Mouse (Mus musculus) frontal cortex, postnatal 10 days (tissue): Measurements from ENCODE around the gene Fam104a.

Experiments used
- DNase-seq, 2 experiments: peaks; one replicate each; pipeline ENCODE4 v3.0.0; 2022; ENCODE audit warnings: low spot score in 2 of 2, mixed read lengths in 1 of 2

Fam104a gene

DNA sequence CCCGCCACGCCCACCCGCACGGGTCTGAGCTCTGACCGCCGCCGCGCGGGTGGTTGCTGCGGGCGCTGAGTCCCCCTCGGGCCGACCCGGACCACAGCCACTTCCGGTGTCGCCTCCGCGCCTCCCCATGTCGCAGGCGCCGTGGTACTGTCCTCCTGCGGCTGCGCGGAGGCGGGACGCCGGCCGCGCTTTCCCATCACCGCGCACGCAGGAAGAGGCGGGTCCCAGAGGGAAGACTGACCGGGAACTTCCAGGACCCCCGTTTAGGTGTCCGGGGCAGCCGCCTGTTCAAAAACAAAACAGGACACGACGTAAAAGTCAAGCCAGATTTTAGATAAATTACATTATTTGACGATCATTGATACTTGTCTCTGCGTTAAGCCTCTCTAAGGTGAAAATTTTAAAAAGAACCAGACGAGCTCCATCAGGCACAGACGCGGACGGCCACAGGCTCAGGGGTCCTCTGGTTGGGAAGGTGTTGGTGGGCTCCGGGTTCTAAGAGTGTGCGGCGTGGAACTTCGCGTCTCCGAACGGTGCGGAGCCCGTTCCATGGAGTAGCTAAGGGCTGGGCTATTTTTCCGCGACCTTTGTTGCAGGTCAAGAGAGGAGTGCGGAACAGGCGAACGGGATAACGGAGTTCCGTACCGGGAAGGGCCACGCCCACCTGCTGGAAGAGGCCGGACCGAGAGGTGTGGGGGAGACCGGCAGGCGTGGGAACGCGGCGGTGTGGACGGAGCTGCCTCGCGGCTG lies at the start of gene Fam104a, which contains the start of gene D11Wsu47e:
TSS of gene Fam104a (minus strand) at position 199 of the 750 bp plus-strand sequence.
TSS of gene D11Wsu47e (plus strand) at position 456 of the 750 bp plus-strand sequence.
- DNase-seq = peak; percentile 91 to 95

GRCm38 (mm10) chr11:113731945-113732612 lies 48.1 kb upstream of the Fam104a start:
- DNase-seq = no peak

DNA sequence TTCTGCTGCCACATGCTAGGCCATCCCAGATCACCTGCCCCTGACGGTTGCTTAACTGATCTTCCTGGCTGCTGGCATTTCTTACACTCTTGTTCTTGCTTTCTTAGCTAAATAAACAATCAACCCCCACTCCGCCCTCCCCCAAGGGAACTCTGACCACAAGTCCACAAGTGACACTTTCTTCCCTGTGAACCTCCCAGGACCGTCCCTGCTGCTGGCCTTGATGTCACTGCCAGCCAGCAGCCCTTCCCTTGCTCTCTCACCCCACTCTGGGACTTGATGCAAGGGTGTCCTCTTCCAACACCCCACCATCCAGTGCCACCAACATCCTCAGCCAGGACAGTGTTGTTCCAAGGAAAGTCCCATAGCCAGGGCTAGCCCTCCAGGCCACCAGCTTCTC lies 46.9 kb upstream of the Fam104a start:
- DNase-seq = no peak

- no peak for DNase-seq
Measured at GRCm38 (mm10) chr11:113729917-113730316, 46.0 kb upstream of the Fam104a start.

DNA sequence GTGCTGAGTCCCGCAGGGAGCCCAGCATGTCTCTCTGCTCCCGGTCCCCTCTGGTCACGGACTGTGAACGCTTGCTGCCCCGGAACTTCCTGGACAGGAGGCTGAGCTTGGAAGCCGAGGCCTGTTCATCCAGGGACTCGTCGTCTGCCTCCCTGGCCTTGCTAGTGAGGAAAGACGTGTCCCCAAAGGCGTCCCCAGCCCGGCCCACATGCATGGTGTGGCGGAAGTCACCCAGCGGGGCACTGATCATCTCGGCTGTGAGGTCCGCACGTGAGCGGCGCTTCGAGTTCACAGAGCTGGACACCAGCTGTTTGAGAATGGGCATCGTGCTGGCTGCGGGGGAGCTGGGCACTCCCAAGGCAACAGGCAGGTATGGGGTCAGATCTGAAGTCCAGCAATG lies 45.3 kb upstream of the Fam104a start:
- no peak for DNase-seq

DNA sequence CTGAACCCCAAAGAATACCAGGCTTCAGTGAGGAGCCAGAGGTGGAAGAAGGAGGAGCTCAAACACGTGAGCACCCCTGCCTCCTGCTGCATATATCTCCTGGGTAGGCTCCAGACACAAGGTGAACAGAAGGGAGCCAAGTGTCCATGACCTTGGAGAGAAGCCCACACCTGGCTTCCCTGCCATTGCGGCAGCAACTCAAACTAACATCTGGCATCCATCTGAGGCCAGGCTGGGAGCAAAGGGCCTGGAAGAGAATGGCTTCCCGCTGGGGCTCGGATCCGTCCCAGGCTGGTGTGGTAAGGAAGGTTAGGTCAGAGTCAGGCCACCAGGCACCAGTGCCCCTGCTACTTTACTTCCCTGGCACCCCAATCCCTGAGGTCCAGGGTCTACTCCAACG lies 44.0 kb upstream of the Fam104a start:
- DNase-seq = no peak

- no peak for DNase-seq
Measured at GRCm38 (mm10) chr11:113726994-113727888, 43.3 kb upstream of the Fam104a start.

- no peak for DNase-seq
Measured at GRCm38 (mm10) chr11:113725235-113726048, 41.5 kb upstream of the Fam104a start.

DNA sequence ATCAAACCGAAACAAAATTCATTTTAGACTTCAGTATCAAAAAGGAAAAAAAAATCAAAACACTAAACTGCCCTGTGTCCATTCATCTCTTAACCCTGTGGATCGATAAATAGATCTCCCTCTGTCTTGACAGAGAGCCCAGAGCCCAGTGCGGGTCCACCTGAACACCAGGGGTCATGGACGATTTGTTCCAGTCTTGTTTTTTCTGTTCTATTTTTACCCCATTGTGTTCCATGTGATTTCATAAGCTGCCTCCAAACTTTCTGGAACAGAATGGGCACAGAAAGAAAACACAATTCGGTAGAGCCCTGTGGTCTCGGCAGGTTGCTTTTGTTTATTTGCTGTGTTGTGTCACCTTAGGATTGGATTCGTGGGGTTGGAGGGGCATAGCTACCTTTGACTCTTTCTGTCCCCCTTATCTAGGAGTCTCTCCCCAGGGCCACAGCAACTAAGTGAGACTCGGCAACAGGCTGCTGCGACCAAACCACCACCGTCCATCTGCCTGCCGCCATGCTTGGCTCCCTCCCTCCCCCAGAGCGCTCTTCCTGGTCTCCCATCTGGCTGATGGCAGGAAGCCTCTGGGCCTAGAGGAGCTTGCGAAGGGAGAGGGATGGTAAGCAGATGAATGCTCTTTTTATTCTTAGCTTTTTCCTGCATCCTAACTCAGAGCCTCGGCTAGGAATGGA lies 38.6 kb upstream of the Fam104a start:
- DNase-seq = no peak

DNA sequence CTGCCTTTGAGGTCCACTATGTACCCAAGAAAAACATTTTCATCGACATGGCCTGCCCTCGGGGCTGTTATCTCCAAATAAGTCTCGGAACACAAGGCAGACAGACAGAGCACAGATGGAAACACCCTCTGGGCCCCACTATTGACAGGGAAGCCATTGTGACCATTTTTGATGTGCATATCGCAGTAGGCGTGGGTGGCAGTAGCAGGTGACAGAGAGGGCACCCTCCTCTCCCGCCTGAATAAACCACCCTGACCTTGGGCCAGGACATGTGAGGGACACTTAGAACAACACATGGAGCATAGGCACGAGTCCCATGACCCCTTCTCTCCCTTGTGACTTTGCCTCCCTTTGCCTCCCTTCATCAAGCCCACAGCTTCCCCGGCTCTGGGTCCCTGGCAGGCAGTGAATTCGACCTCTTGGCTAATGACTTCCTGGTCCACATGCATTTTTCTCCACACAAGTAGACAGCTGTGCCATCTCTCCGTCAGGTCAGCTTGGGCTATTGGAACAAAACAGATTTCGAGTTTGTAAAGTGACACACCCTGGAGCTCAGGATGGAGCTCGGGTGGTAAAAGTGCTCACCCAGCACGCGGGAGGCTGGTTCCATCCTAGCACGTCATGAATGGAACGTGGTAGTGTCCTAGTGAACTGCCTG lies 33.9 kb upstream of the Fam104a start:
- no peak for DNase-seq

DNA sequence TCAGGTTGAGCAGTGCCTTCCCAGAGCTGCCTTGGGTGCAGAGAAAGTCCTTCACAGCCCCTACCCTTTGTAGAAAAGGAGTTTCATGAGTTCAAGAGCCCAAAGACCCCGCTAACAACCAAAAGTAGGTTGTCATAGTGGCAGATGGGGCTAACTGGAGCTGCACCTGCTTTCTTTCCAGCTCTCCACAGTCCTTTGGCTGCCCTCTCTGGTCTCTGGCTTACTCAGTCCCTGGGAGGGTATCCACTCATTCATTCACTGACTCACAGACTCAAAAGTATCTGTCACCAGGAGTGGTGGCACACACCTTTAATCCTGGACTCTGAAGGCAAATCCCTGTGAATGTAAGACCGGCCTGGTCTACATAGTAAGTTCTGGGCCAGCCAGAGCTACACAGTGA lies 32.2 kb upstream of the Fam104a start:
- DNase-seq = no peak

- no peak for DNase-seq
Measured at GRCm38 (mm10) chr11:113715078-113715674, 31.2 kb upstream of the Fam104a start.

GRCm38 (mm10) chr11:113711061-113711460 lies 27.1 kb upstream of the Fam104a start:
- no peak for DNase-seq

DNA sequence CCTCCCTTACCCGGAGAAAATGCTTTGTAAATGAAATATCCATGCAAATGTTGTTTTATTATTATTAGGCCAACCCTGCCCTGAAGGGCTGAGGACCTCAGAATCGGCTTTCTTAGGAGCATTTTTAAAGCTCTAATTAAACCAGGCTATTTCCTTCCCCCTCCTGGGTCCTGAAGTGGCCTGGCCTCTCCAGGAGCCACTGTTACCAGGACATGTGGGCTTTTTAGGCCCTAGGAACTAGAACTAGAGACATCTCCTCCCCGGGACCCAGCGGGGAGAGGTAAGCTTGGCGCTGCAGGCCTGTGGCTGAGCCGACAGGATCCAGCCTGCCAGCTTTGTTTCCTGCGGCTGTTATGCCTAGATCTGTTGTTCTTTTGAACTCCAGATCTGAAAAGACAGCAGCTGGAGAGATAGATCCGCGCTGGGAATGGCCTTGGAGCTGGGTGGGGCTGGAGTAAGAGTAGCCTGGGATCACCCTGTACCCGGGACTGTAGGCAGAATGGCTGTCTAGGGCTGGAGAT lies 26.4 kb upstream of the Fam104a start:
- no peak for DNase-seq

GRCm38 (mm10) chr11:113709731-113710256 lies 25.8 kb upstream of the Fam104a start, which contains the start of gene Cpsf4l:
Gene Cpsf4l (minus strand): TSS chr11:113710017.
- DNase-seq = no peak

- DNase-seq = no peak
Measured at GRCm38 (mm10) chr11:113709272-113709671, 25.3 kb upstream of the Fam104a start.

DNA sequence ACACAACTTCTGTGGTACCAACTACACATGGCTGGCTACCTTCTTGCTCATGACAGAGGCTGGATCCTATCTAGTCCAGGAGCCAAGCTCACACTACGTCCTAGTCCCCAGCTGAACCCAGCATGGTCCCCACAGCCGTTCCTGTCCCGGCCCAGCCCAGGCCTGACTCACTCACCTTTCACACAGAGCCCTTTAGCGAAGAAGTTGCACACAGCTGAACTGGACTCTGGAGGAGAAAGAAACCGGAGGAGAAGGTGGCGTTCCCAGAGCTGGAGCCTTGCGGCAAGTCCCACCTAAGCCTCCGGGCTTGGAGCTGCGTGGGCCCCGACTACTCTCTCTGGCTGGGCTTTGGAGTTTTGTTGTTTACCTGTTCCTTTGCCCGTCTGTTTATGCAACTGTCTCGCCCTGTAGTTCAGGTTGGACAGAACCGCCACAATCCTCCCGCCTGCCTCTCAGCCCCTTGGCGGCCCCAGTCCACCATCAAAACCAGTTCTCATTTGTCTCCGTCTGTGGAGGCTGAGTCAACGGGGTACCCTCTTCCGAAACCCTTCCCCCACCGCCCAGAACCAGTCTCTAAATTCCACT lies 24.8 kb upstream of the Fam104a start:
- DNase-seq = no peak

DNA sequence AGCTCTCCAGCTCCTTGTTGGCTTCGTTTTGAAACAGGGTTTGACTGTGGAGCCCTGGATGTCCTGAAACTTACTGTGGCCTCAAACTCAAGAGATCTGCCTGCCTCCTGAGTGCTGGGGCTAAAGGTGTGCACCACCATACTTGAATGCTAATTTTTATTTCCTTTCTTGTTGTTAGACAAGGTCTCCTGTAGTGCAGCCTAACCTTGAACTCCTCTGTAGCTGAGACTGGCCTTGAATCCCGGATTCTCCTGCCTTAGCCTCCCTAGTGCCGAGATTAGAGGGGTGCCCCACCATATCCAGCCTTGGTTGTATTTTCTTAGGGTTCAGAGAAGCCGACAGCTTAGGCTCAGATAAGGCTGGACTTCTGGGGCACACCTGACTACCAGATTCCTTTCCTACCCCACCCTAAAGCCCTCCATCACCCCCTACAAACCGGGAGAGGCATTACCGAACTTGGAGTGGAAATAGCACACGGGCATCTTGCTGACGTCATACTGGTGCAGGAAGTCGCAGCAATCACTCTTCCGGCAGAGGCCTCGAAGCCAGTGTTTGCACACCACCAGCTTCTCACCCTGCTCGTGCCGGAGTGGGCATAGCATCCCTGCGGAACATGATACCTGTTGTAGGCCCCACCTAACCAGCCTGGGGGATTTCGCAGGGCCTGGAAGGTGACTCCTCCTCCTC lies 22.2 kb upstream of the Fam104a start:
- no peak for DNase-seq
